Mouse (Mus musculus) cerebellum, postnatal 36 days (tissue): ENCODE measurements around the gene Fat1.

Experiments
- DNase-seq, 2 experiments: peaks; one replicate each; pipeline ENCODE4 v3.0.0; 2021 to 2022; ENCODE audit warnings: mixed read lengths in 2 of 2

Fat1 gene

GRCm38 (mm10) chr8:45068759-45069386, 133.6 kb downstream of the Fat1 start, which contains the start of gene Mtnr1a:
Gene Mtnr1a (plus strand): TSS chr8:45069137.
- DNase-seq: peak; percentile 92 to 94

DNA sequence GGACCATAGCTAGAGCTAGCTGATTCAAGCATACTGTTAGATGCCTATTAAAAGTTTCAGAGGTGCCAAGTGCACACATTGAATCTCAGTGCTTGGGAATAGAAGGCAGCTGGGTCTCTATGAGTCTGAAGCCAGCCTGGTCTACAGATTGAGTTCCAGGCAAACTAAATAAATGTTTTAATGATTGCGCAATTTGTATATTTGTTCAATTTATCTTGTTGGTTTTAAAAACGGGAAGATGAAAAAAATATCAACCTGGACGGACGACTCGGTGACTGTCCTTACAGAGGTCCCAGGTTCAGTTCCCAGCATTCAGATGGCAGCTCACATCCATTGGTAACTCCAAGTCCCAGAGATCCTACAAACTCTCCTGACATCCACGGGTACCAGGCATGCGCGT, 135.7 kb downstream of the Fat1 start:
- no peak for DNase-seq

GRCm38 (mm10) chr8:45080850-45081249, 145.6 kb downstream of the Fat1 start:
- DNase-seq: no peak

GRCm38 (mm10) chr8:45093599-45093998, 158.4 kb downstream of the Fat1 start:
- DNase-seq: no peak
